Mouse (Mus musculus): Measurements from ENCODE around the gene Mfap2. TPM values are rescaled to one million over a fixed set of nuclear protein-coding genes. Genes with fewer than 3 reads are reported as not detected.
A peak's percentile ranks its signal among the peaks of the same experiment; 100 is the strongest.

Gene Mfap2
- polyA plus RNA-seq, 1 experiment from 2014 or later = 512 TPM

DNA sequence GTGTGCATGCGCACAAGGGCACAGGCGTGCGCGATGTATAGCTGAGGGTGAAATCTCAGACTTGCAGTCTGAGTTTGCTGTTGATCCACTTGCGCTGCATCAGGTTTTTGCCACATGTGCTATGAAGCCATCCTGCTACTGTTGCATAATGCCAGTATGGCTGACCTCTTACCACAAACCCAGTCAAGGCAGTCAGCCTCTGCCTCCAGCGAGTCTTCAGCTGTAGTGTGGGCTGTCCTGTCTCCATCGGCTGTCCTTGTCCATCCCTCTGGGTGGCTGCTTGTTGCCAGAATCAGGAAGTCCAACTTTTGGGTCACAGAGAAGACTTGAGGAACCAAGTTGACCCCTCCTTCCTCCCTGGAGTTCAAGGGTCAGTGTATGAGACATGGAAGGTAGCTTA lies 34.9 kb upstream of the Mfap2 start:
- peaks cover 100% of the 10 kb centered on the region for H3K36me3 ChIP-seq
- no peak overlapping the region for H3K4me3 ChIP-seq (replicated peaks)
- no peaks in the 10 kb centered on the region for H3K9me3 ChIP-seq

DNA sequence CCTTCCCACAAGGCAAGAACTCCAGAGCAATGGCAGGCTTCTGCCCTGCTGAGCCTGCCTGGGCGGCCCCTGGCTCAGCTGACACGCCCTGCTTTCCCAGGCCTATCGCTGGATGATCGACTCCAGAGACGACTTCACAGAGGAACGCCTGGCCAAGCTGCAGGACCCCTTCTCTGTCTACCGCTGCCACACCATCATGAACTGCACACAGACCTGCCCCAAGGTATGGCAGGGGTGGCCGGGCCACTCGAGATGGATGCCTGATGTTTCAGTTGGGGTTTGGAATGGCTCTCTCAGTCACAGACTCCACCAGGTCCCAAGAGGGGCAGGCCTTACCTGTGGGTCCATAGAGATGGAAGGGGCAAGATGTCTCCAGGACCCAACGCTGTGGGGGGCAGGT lies 32.9 kb upstream of the Mfap2 start:
- Histone ChIP-seq H3K9me3 (peaks cover 3% of the 10 kb centered on the region; the same call in 1 of the 2 replicates), H3K4me2 (no peak overlapping the region), H3K36me3 (peaks cover 86% of the 10 kb centered on the region), H3K27ac (no peak overlapping the region), H3K9ac (replicated peaks) (no peak overlapping the region), H3K4me1 (replicated peaks) (no peaks in the 10 kb centered on the region), H3K27me3 (no peaks in the 10 kb centered on the region), H3K4me3 (replicated peaks) (no peak overlapping the region)
- WGBS = 65% methylated on average over 10 of the region's 10 CpGs
- no peak for ATAC-seq (ENCODE audit: insufficient number of reproducible peaks, insufficient read depth, low FRiP score, low TSS enrichment, low read depth)

More for the DNA sequence above, 34.9 kb upstream of the Mfap2 start:
- Histone ChIP-seq H3K27me3 (no peaks in the 10 kb centered on the region), H3K9ac (replicated peaks) (no peak overlapping the region), H3K4me2 (no peak overlapping the region), H3K27ac (no peak overlapping the region), H3K4me1 (replicated peaks) (no peaks in the 10 kb centered on the region)
- WGBS = 93% methylated on average over 7 of the region's 7 CpGs
- no peak for ATAC-seq (ENCODE audit: insufficient number of reproducible peaks, insufficient read depth, low FRiP score, low TSS enrichment, low read depth)

DNA sequence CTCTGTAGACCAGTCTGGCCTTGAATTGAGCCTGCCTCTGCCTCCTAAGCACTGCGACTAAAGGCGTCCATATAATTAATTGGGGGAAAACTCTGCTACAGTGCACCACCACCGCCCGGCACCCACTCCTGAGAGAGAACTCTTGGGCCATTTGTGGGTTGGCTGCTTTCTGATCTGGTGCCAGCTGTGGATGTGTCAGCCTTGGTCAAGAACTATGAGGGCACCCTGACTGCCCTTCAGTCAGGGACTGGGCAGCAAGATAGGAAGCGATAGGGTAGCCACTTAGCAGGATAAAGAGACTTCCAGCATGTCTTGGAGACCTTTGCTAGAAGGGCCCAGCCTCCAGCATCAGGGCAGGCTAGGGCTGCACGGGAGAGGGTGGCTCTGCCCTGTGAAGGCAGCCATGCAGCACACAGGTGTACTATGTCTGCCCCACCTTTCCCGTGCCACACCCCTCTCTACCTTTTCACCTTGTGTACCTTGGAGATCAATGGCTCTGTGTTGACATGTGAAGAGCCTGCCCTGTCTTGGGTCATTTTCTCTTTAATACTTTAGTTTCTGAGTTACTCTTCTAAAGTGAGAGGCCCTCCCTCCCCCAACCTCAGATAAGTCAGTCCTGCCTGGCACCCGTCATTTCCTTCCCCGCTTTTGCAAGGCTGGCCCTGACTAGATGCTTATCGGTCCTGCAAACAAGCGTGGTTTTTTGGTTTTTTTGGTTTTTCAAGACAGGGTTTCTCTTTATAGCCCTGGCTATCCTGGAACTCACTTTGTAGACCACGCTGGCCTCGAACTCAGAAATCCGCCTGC lies 32.1 kb upstream of the Mfap2 start:
- no peak overlapping the region for H3K4me2 ChIP-seq
- peaks cover 3% of the 10 kb centered on the region; the same call in 1 of the 2 replicates for H3K9me3 ChIP-seq
- H3K4me3 ChIP-seq (replicated peaks) = no peak overlapping the region
- H3K9ac ChIP-seq (replicated peaks) = no peak overlapping the region
- H3K36me3 ChIP-seq = peaks cover 78% of the 10 kb centered on the region
- WGBS = 95% methylated on average over 14 of the region's 14 CpGs
- no peaks in the 10 kb centered on the region for H3K27me3 ChIP-seq
- ATAC-seq (ENCODE audit: insufficient number of reproducible peaks, insufficient read depth, low FRiP score, low TSS enrichment, low read depth) = no peak
- H3K4me1 ChIP-seq (replicated peaks) = peaks cover 2% of the 10 kb centered on the region; the same call in 1 of the 2 replicates
- no peak overlapping the region for H3K27ac ChIP-seq

GRCm38 (mm10) chr4:140981605-140982004 lies 28.6 kb upstream of the Mfap2 start:
- Histone ChIP-seq H3K27me3 (no peaks in the 10 kb centered on the region), H3K4me3 (replicated peaks) (no peak overlapping the region), H3K4me1 (replicated peaks) (peaks cover 12% of the 10 kb centered on the region), H3K36me3 (peaks cover 43% of the 10 kb centered on the region), H3K4me2 (no peak overlapping the region), H3K27ac (no peak overlapping the region), H3K9me3 (peaks cover 3% of the 10 kb centered on the region; the same call in 1 of the 2 replicates), H3K9ac (replicated peaks) (no peak overlapping the region)
- no peak for ATAC-seq (ENCODE audit: insufficient number of reproducible peaks, insufficient read depth, low FRiP score, low TSS enrichment, low read depth)
- WGBS = 92% methylated on average over 2 of the region's 2 CpGs

DNA sequence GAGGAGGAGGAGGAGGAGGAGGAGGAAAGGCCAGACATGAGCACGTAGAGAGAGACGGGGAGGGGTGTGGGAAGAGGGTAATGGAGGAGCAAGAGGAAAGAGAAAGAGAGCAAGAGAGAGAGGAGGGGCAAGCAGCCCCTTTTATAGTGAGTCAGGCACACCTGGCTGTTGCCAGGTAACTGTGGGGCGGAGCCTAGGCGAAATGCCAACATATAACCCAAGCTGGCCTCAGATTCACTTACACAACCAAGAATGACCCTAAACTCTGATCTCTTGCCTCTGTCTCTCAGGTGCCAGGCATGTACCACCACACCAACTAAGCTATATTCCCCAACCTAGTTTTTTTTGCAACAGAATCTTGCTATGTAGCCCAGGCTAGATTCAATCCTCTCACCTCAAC lies 27.4 kb upstream of the Mfap2 start:
- H3K9ac ChIP-seq (replicated peaks) = no peak overlapping the region

GRCm38 (mm10) chr4:140983442-140983841 lies 26.8 kb upstream of the Mfap2 start:
- Histone ChIP-seq H3K27ac (peak overlapping the region; percentile 18; the same call in 1 of the 2 replicates), H3K36me3 (peaks cover 25% of the 10 kb centered on the region), H3K9me3 (peaks cover 3% of the 10 kb centered on the region; the same call in 1 of the 2 replicates), H3K9ac (replicated peaks) (no peak overlapping the region), H3K4me1 (replicated peaks) (peaks cover 26% of the 10 kb centered on the region), H3K4me3 (replicated peaks) (no peak overlapping the region; the same call in 1 of the 2 replicates), H3K27me3 (no peaks in the 10 kb centered on the region), H3K4me2 (0 out of 2 replicates have a peak overlapping the region, but pooled peaks have one; percentile 4)
- ATAC-seq (ENCODE audit: insufficient number of reproducible peaks, insufficient read depth, low FRiP score, low TSS enrichment, low read depth) = no peak
- 13% methylated on average over 9 of the region's 9 CpGs for WGBS

More for the DNA sequence above, 27.4 kb upstream of the Mfap2 start:
- Histone ChIP-seq H3K9me3 (peaks cover 3% of the 10 kb centered on the region; the same call in 1 of the 2 replicates), H3K4me3 (replicated peaks) (no peak overlapping the region), H3K4me1 (replicated peaks) (peaks cover 20% of the 10 kb centered on the region), H3K27me3 (no peaks in the 10 kb centered on the region), H3K4me2 (no peak overlapping the region), H3K36me3 (peaks cover 31% of the 10 kb centered on the region), H3K27ac (peak overlapping the region; percentile 18; the same call in 1 of the 2 replicates)
- WGBS = 51% methylated on average over 4 of the region's 4 CpGs
- no peak for ATAC-seq (ENCODE audit: insufficient number of reproducible peaks, insufficient read depth, low FRiP score, low TSS enrichment, low read depth)

GRCm38 (mm10) chr4:140984544-140984943 lies 25.7 kb upstream of the Mfap2 start:
- Histone ChIP-seq H3K4me3 (replicated peaks) (no peak overlapping the region), H3K27me3 (no peaks in the 10 kb centered on the region), H3K36me3 (peaks cover 17% of the 10 kb centered on the region), H3K9ac (replicated peaks) (no peak overlapping the region), H3K4me2 (no peak overlapping the region), H3K27ac (no peak overlapping the region), H3K4me1 (replicated peaks) (peaks cover 33% of the 10 kb centered on the region), H3K9me3 (peaks cover 3% of the 10 kb centered on the region; the same call in 1 of the 2 replicates)
- no peak for ATAC-seq (ENCODE audit: insufficient number of reproducible peaks, insufficient read depth, low FRiP score, low TSS enrichment, low read depth)
- WGBS = 85% methylated on average over 6 of the region's 6 CpGs

GRCm38 (mm10) chr4:140986024-140986710 lies 24.1 kb upstream of the Mfap2 start:
- H3K9ac ChIP-seq (replicated peaks) = peak overlapping the region; percentile 86; the same call in 1 of the 2 replicates
- WGBS = 30% methylated on average over 15 of the region's 15 CpGs
- H3K27ac ChIP-seq = no peak overlapping the region
- H3K9me3 ChIP-seq = peaks cover 3% of the 10 kb centered on the region; the same call in 1 of the 2 replicates
- H3K27me3 ChIP-seq = no peaks in the 10 kb centered on the region
- H3K4me2 ChIP-seq = peak overlapping the region; percentile 80
- peaks cover 33% of the 10 kb centered on the region for H3K4me1 ChIP-seq (replicated peaks)
- ATAC-seq (ENCODE audit: insufficient number of reproducible peaks, insufficient read depth, low FRiP score, low TSS enrichment, low read depth) = no peak; the same call in 1 of the 2 replicates
- H3K36me3 ChIP-seq = peaks cover 9% of the 10 kb centered on the region; the same call in 1 of the 2 replicates
- peak overlapping the region; percentile 90 for H3K4me3 ChIP-seq (replicated peaks)

GRCm38 (mm10) chr4:140986711-140987395 lies 23.4 kb upstream of the Mfap2 start, which contains the start of gene Atp13a2:
TSS of gene Atp13a2 (plus strand) at chr4:140986873.
- Histone ChIP-seq H3K36me3 (peaks cover 12% of the 10 kb centered on the region), H3K4me3 (replicated peaks) (peak within 1 kb of the TSS; percentile 90), H3K4me1 (replicated peaks) (peaks cover 33% of the 10 kb centered on the region), H3K4me2 (peak within 1 kb of the TSS; percentile 80), H3K27me3 (no peaks in the 10 kb centered on the region), H3K27ac (no peak within 1 kb of the TSS), H3K9me3 (no peaks in the 10 kb centered on the region), H3K9ac (replicated peaks) (peak within 1 kb of the TSS; percentile 86)
- peak; percentile 77 for ATAC-seq (ENCODE audit: insufficient number of reproducible peaks, insufficient read depth, low FRiP score, low TSS enrichment, low read depth)
- under 1% methylated on average over 58 of the region's 58 CpGs for WGBS

DNA sequence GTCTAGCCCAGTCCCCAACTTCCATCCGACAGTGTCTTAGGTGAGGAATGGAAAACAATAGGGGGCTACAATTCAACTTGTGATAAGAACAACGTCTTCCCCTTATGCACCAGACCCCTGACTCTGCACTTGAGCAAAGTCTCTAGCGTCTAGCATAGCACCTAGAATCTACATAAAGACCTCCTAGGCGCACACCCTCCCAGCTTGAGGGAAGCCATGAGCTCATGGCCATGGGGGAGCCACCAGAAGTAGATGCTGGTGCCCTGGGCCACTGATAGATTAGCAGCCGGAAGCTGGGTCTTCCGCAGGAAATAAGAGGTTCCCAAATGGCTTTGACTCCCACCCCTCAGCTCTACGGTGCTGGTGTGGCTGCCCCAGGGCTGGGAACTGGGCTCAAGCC lies 22.7 kb upstream of the Mfap2 start:
- WGBS = 32% methylated on average over 7 of the region's 7 CpGs
- H3K9ac ChIP-seq (replicated peaks) = peak overlapping the region; percentile 86
- ATAC-seq (ENCODE audit: insufficient number of reproducible peaks, insufficient read depth, low FRiP score, low TSS enrichment, low read depth) = no peak
- H3K4me1 ChIP-seq (replicated peaks) = peaks cover 33% of the 10 kb centered on the region
- no peak overlapping the region for H3K27ac ChIP-seq
- H3K9me3 ChIP-seq = no peaks in the 10 kb centered on the region
- peak overlapping the region; percentile 80 for H3K4me2 ChIP-seq
- H3K27me3 ChIP-seq = no peaks in the 10 kb centered on the region
- H3K36me3 ChIP-seq = peaks cover 18% of the 10 kb centered on the region
- H3K4me3 ChIP-seq (replicated peaks) = peak overlapping the region; percentile 90

Data from limb, embryonic 12.5 days (tissue).